Mouse (Mus musculus) CH12F3 (cell line): ENCODE data around the gene Dffa.
"Not testable (repeated sequence)": the region's sequence is repeated elsewhere in the genome, so short reads cannot be mapped to it uniquely, and the experiment has no call there.

Experiments used
- in situ Hi-C: fragments of 300-500 bp; cut with MboI; formaldehyde crosslinking; loops from 2 replicates; pipeline ENCODE4 v1.14.3; 2020; ENCODE audit warnings: low sequenced_read_pairs

The Dffa gene

DNA sequence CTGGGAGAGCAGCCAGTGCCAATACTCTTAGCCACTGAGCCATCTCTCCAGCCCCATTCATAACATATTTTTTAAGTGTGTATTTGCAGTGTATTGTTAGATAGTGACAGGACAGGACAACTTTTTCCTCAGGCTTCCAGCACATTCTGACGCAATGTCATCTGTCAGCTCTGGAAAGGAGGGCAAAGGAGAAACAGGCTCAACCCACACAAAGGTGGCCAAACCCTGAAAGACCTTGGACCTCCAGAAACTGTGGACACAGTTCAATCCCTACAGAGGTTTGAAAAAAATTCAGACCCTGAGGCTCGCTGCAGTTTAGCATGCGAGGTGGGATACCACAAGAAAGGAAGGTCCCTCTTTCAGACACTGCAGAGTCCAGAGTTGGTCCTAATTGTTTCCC lies 6.0 kb upstream of the Dffa start:
- in situ Hi-C loops, result no loop called here

DNA sequence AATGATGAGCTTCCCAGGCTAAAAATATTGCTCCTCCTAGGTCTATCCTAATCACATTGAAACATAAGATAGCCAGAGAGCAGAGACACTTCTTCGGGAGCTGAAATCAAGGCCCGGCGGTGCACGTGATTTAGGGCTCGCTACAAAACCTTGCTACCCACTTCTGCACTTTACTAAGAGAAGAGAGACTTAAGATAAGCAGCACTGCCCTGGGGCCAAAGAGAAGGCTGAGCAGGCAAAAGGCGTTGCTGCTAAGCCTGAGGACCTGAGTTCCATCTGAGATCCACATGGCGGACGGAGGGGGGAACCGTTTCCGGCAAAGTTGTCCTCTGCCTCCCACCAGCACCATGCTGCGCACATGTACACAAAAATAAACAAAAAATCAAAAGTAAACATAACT lies 5.4 kb upstream of the Dffa start:
- in situ Hi-C loops, result no loop called here

DNA sequence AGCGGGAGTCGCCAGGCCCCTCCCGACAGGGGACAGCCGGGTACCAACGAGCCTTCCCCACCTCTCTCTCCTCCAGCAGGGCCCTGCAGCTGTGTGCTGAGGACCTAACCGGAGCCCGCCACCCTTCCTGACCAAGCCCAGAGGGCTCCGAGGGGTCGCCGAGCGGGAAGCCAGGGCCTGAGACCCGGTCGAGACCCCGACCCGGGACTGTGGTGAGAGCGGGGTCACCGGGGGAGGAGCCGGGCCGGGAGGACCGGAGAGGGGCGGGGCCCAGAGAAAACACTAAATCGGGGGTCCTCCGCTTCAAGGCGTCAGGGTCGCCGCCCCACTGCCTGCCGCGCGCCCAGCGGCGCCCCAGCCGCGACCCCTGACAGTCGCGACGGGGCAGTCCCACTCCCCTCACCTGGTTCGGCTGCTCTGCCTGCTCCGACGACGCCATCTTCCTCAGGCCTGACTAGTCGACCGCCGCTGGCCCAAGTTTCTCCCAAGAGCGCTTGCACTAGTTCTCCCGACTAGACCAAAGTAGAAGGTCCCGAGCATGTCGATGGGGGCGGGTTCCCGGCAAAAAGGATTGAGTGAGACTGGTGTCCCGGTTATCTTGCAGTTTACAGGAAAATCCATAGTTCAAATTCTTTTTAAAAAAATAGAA lies 4.5 kb upstream of the Dffa start, which contains the start of gene Pex14:
TSS of gene Pex14 (minus strand) at position 508 of the 649 bp plus-strand sequence.
- in situ Hi-C loops, result no loop called here

GRCm38 (mm10) chr4:149100449-149100848 lies 3.5 kb upstream of the Dffa start:
- in situ Hi-C loops, result not testable (repeated sequence)

DNA sequence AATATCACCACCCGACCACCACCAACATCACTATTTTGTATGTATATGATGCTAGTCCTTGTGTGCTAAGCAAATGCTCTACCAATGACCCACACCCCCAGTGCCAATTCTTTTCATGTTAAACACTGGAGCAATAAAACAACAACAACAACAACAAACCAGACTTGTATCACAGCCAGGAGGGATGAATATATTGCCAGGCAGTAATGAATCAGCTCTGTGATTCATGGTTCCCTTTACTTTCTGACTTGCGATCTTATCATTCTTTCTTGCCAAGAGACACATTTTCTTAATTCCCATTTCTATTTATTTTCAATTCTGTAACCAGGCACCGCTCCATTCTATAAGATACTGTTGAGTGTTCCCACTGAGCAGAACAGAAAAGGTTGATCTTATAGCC lies 2.5 kb upstream of the Dffa start:
- in situ Hi-C loops, result no loop called here

DNA sequence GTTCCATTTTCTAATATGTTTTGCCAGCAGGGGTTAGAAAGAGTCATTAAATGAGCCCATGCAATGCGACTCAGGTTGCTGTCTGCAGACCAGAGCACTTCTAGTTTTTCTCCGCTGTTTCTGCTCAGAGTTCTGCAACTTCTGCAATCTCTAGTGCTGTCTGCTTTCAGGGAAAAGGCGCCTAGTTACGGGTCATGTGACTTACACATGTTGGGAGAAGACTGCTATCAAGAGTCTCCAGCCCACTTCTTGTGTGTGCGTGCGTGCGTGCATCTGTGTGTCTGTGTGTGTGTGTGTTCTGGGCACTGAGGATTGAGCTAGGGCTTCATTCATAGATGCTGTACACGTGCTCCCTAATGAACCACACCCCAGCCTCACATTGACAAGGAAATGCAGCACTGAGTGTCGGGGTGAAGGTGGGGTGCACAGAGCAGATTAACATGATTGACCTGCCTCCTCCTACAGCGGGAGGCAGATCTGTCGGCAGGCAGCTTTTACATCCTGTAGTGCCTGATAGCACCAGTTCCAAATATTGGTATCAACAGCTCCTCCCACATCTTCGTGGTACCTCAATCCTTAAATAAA lies 16.1 kb downstream of the Dffa start:
- in situ Hi-C loops, result not testable (repeated sequence)

- in situ Hi-C loops, result no loop called here
Measured at GRCm38 (mm10) chr4:149123432-149123831, 19.5 kb downstream of the Dffa start.

DNA sequence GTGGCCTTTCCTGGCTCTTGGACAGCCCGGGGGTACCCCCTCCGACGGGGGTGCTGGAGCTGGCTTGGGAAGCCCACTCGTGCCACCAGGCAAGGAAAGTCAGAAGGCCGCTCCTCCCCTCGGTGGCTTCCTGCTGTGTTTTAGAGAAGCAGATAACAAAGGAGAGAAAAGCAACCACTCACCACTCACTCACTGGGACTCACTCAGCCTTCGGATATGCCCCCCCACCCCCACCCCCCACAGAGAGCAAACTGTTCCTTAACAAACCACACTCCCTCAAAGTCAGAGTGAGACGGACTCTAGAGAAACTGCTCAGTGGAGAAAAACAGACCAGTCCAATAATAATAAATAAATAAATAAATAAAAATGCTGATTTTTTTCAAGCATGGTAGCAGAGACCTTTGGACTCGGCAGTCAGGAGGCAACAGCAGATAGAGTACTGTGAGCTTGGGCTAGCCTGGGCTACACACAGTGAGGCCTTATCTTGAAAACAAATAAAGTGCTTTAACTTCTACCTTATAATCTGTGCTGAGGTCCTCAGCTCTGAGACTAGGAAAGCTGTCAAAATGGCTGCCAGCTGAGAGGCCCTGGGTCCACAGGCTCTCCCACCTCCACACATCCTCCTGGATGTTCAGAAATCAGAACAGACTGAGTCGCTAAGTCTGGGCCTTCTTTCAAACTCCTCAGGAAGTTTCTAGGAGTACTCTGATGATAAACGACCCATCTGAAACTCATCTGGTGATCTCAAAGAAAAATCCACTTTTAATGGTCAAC lies 21.6 kb downstream of the Dffa start:
- in situ Hi-C loops, result no loop called here

- in situ Hi-C loops, result no loop called here
Measured at GRCm38 (mm10) chr4:149126115-149126509, 22.2 kb downstream of the Dffa start.

DNA sequence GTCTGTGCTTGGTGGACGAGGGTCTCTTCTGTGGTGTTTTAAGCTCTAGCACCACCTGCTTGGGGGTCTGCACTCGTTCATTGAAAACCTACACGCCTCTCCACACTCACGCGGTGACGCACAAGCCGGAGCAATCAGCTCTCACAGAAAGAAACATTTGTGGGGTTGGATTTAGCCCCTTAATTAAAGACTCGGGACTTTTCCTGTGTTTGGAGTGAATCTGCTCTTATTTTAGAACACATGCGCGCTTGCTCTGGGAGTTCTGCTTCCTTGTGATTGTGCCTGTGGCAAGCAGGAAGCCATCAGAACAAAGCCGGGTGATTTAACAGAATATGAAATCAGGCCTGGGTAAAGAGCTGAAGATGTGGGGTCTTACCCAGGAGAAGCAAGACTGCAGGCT lies 22.7 kb downstream of the Dffa start, which contains the start of gene Cort:
TSS of gene Cort (minus strand) at position 101 of the 400 bp plus-strand sequence.
- in situ Hi-C loops, result no loop called here

GRCm38 (mm10) chr4:149128467-149128866 lies 24.5 kb downstream of the Dffa start:
- in situ Hi-C loops, result no loop called here

GRCm38 (mm10) chr4:149131021-149131752 lies 27.2 kb downstream of the Dffa start:
- in situ Hi-C loops, result no loop called here

- in situ Hi-C loops, result no loop called here
Measured at GRCm38 (mm10) chr4:149131789-149132565, 28.0 kb downstream of the Dffa start.

- in situ Hi-C loops, result no loop called here
Measured at GRCm38 (mm10) chr4:149133395-149133794, 29.4 kb downstream of the Dffa start.

- in situ Hi-C loops, result no loop called here
Measured at GRCm38 (mm10) chr4:149136116-149136850, 32.3 kb downstream of the Dffa start.

GRCm38 (mm10) chr4:149136982-149137770 lies 33.2 kb downstream of the Dffa start, which contains the start of gene Cenps:
Gene Cenps, minus strand, starts transcription at chr4:149137629.
- in situ Hi-C loops, result no loop called here

GRCm38 (mm10) chr4:149138515-149138914 lies 34.6 kb downstream of the Dffa start:
- in situ Hi-C loops, result no loop called here

DNA sequence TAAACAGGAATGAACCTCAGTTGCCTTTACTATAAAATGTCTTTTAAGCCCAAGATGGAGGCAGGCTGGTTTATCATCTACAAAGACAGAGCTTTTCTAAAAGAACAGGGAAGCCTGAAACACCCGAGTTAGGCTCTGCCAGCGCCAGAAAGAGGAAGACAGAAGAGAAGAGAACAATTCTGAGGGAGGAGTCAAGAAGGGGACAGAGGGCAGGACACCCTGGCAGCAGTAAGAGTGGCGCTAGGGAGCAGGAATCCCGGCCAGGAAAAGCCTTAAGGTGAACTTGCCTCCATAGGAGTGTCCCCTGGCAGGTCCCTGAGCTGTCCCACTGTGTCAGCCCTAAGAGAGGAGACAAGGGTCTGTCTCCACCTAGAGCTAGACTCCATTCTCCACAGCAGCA lies 39.6 kb downstream of the Dffa start:
- in situ Hi-C loops, result loop anchor here (10.0 kb wide), 1 partner anchor 401 kb away; no protein-coding TSS in a partner anchor

DNA sequence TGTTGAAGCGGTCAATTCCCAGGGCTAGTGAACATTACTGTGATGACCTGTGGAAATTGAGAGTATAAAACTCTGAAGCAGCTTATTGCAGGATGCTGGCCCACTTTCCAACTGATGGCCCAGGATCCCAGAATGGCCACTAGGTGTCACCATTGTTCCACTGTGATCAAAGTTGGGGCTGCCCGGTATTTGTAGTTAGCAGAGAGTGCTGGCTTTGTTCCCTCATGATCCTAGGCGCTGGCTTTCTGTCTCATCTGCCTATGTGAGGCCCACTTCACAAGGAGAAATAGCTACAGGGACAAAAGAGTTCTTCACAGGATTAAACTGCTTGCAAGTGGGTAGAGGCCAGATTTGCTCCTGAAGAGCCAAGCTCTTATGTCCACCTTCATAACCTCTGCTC lies 40.5 kb downstream of the Dffa start:
- in situ Hi-C loops, result loop anchor here (10.0 kb wide), 1 partner anchor 400 kb away; no protein-coding TSS in a partner anchor
